Mouse (Mus musculus) Patski (cell line): ENCODE measurements around the gene Asphd2. TPM values are rescaled to one million over a fixed set of nuclear protein-coding genes. Genes with fewer than 3 reads are reported as not detected.

Experiments used
- ATAC-seq: fragments of 100-300 bp; one replicate; pipeline ENCODE4 v1.8.0; 2021
- CTCF ChIA-PET: fragments of 350-600 bp; sonication (Branson Sonifier 250); formaldehyde crosslinking; loops from one replicate; lab custom pipeline; 2022; ENCODE audit warnings: inconsistent platforms; lab: Charles Lee
- POLR2A ChIA-PET: fragments of 350-600 bp; sonication (Branson Sonifier 250); formaldehyde crosslinking; loops from one replicate; lab custom pipeline; 2022; ENCODE audit warnings: antibody characterized with exemption, inconsistent platforms; lab: Charles Lee
- DNase-seq: peaks from one replicate; pipeline ENCODE4 v3.0.0-alpha.2; 2011; ENCODE audit warnings: low read depth, low spot score
- H3K27me3 ChIP-seq: fragments of 371-371 bp; one replicate; pipeline ENCODE4 v1.5.1; 2021
- CTCF ChIP-seq: fragments of 100-300 bp; IDR thresholded peaks from one replicate; pipeline ENCODE4 v1.5.1; 2021
- in situ Hi-C: fragments of 300-500 bp; cut with MboI; formaldehyde crosslinking; loops from 3 replicates; pipeline ENCODE4 v1.11.1; 2018; ENCODE audit warnings: low pct_unique_long_range_greater_than_20kb, mixed read lengths
- polyA plus RNA-seq: library from polyadenylated mRNA; unstranded; gene quantifications from one replicate; pipeline ENCODE4 v1.2.3, GENCODE M21; 2021

Asphd2 gene
- polyA plus RNA-seq, 1 experiment from 2014 or later: 1.8 TPM

DNA sequence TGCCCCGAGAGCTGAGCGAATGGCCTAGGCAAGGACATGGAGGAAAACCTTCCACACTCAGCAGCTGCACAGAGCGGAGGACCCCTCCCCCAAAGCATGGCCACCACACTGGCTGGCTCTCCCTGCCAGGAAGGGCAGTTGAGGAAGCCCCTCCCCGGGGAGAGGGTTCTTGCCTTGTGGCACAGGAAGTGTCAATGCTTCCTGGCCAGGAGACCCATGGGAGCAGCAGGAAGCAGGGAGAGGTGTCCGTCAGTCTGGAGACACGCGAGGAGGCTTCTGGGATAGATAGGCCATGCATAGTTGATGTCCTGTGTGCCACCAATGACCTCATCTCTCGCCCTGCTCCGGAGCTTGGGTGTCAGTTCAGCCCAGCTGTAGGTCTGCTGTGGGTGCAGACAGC, 38.3 kb downstream of the Asphd2 start:
- ChIA-PET POLR2A (no interaction called here), CTCF (no interaction called here)
- no peak for TF ChIP-seq CTCF
- H3K27me3 ChIP-seq: no peaks in the 10 kb centered on the region
- in situ Hi-C loops: no loop called here
- ATAC-seq: no peak
- no peak for DNase-seq

DNA sequence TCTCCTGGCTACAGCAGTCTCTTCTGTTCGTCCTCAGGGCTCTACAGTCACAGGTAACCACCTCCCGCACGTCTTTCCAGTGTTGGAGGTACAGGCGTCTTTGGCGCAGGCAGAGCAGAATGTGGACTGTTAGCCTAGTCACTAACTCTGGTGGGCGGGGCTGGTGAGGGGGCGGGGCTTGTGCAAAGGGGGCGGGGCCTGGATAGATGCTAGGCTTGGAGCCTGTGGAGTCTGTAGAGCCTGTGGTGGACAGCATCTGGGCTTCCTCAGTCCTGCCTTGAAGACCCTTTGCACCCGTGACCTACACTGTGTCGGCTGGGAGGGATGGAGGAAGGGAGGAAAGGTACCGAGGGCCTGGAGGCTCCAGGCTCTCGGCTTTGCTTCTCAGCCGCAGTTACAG, 38.8 kb downstream of the Asphd2 start, which contains the start of gene Gm6583:
Gene Gm6583 (minus strand): TSS at position 124 of the 400 bp plus-strand sequence.
- ATAC-seq (no peak), DNase-seq (no peak)
- no peak for TF ChIP-seq CTCF
- CTCF ChIA-PET: no interaction called here
- in situ Hi-C loops: no loop called here
- POLR2A ChIA-PET: no interaction called here
- H3K27me3 ChIP-seq: no peaks in the 10 kb centered on the region

- ATAC-seq (no peak), DNase-seq (no peak)
- TF ChIP-seq CTCF: no peak
- ChIA-PET CTCF (no interaction called here), POLR2A (no interaction called here)
- no peaks in the 10 kb centered on the region for H3K27me3 ChIP-seq
- in situ Hi-C loops: no loop called here
Measured at GRCm38 (mm10) chr5:112355493-112355892, 39.2 kb downstream of the Asphd2 start.

DNA sequence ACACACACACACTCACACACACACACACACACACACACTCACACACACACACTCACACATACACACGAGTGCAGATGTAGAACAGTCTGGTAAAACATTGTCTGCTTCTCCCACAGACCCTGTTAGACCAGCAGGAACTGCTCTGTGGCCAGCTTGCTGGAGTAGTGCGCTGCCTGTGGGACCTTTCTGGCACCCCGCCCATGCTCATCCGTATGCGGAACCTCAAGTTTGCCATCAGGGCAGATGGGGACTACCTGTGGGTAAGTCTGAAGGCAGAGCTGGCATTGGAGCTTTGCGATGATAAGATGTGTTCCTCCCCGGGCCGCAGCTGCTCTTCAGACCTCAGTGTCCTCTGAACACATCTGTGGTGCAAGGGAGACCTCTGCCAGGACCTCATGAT, 45.5 kb downstream of the Asphd2 start:
- H3K27me3 ChIP-seq: no peaks in the 10 kb centered on the region
- in situ Hi-C loops: no loop called here
- ATAC-seq: no peak
- ChIA-PET CTCF (no interaction called here), POLR2A (no interaction called here)
- DNase-seq: no peak
- TF ChIP-seq CTCF: no peak

- ChIA-PET CTCF (interaction anchor here (0.9 to 2.5 kb wide), 2 partner anchors 11 to 105 kb away, joined by 3 to 6 read pairs; no protein-coding TSS in a partner anchor), POLR2A (no interaction called here)
- DNase-seq: no peak
- in situ Hi-C loops: no loop called here
- no peaks in the 10 kb centered on the region for H3K27me3 ChIP-seq
- TF ChIP-seq CTCF: no peak
- no peak for ATAC-seq
Measured at GRCm38 (mm10) chr5:112346211-112346965, 48.3 kb downstream of the Asphd2 start.

DNA sequence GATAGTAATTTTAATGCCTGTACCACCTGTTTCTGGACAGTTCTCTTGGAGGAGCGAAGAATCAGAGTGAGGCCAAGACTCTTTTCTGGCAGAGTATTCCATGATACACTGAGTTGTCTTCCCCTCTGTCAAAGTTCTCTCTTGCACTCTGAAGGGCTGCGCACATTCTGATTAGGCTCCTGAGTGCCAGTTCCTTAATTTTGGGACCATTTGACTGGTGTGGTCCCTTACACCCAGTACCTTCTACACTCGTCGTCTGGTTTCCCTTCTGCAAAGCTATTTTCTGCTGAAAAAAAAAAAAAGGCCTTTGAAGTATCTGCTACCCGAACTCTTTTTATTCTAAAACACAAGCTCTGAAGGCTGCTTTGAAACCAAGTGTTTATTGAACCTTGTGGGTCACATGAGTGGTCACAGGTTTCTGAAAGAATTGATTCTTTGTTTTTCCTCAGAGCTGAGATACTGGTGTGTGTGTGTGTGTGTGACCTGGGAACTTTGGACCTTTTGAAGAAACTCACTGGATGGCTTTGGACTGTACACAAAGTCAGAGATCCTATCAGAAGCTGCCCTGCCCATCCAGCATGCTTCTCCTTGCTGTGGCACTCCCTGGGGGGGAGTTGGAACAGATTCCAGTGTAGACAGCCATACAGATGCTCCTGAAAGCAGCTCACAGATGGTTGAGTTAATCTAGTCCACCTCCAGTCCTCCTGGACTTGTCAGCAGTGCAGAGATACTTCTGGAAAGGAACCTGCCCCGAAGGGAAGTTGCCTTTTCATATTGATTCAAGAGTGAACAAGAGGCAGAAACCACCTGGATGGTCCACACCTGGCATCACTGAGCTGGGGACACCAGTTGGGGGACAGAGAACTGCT, 50.3 kb downstream of the Asphd2 start:
- no peak for ATAC-seq
- DNase-seq: no peak
- no peak for TF ChIP-seq CTCF
- CTCF ChIA-PET: interaction anchor here (0.8 to 1.4 kb wide), 3 partner anchors 9 to 104 kb away, joined by 3 to 7 read pairs (median 4); no protein-coding TSS in a partner anchor
- POLR2A ChIA-PET: interaction anchor here (0.5 kb wide), 1 partner anchor 69 kb away, joined by 4 read pairs; no protein-coding TSS in a partner anchor
- in situ Hi-C loops: no loop called here
- no peaks in the 10 kb centered on the region for H3K27me3 ChIP-seq

DNA sequence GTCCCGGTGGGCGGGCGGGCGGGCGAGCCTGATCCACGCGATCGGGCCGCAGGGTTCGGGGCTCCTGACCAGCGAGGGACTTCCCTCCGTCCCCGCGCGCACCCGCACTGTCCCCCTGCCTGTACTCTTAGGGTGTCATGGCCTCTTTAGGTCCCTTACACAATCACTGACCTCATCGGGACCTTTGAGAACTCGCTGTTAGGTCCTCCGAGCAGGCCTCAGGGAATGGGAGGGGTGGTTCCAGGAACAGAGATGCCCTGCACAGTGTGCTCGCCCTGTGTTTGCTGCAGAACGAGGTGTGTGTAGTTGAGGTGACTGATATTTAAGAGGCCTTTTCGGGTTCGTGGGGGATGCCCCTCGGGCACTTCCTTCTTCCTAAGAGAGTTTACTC, 51.5 kb downstream of the Asphd2 start:
- ChIA-PET CTCF (interaction anchor here (1.4 kb wide), 1 partner anchor 16 kb away, joined by 5 read pairs; the partner anchor contains the start of gene Tfip11), POLR2A (interaction anchor here (1.0 kb wide), 1 partner anchor 101 kb away, joined by 3 read pairs; no protein-coding TSS in a partner anchor)
- DNase-seq (no peak), ATAC-seq (peak; percentile 63)
- no peak for TF ChIP-seq CTCF
- in situ Hi-C loops: no loop called here
- no peaks in the 10 kb centered on the region for H3K27me3 ChIP-seq

DNA sequence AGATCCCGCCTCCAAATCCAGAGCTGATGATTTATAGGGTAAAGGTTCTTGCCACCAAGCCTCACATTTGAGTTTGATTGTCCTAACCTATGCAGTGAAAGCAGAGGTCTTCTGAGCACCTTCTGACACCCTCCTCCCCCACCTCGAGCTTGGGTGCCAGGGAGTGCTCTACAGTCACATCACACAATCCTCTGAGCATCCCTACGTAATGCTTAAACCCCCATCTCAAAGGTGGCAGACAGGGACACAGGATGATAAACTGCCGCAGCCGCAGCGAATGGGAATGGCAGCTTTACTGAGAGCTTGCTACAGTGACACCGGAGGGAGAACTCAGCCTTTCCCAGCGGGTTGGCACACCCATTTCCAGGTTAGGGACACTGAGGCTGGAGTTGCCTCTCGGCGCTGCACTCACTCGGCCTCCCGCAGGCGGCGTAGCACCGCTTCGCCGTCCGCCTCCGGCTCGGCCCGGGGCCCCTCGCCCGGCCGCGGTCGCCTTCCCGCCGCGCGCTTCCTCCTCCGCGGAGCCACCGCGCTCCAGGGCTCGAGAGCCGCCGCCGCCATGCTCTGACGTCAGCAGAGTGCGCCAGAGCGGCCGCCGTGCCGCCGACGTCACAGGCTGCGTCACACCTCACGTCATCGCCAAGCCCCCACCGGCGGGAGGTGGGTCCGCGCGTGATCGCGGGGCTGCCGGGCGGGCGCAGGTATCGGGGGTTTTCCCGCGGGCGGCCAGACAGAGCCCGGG, 52.0 kb downstream of the Asphd2 start, which contains the start of the genes Srrd and Hps4:
Gene Srrd (minus strand): TSS at position 578 of the 742 bp plus-strand sequence.
Gene Hps4 (plus strand): TSS at position 621 of the 742 bp plus-strand sequence.
- CTCF ChIA-PET: interaction anchor here (0.7 to 1.7 kb wide), 4 partner anchors 16 to 102 kb away, joined by 3 to 6 read pairs (median 4); partner anchors contain the start of gene Tfip11
- no peaks in the 10 kb centered on the region for H3K27me3 ChIP-seq
- in situ Hi-C loops: no loop called here
- TF ChIP-seq CTCF: no peak
- peak; percentile 20 for ATAC-seq
- POLR2A ChIA-PET: interaction anchor here (1.0 to 1.5 kb wide), 3 partner anchors 47 to 102 kb away, joined by 3 read pairs; no protein-coding TSS in a partner anchor
- no peak for DNase-seq

DNA sequence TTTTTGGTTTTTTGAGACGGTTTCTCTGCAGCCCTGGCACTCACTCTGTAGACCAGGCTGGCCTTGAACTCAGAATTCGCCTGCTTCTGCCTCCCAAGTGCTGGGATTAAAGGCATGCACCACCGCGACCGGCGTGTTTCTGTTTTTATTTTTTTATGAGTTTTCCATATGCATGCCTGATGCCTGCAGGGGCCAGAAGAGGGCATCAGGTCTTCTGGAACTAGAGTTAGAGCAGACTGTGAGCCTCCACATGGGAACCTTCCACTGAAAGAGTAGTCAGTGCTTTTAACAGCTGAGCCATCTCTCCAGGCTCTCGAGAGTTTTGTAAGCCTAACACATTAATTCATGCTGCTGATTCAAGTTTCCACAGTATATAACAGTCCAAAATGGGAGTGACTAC, 55.5 kb downstream of the Asphd2 start:
- DNase-seq (no peak), ATAC-seq (no peak)
- in situ Hi-C loops: loop anchor here (5.0 kb wide), 2 partner anchors 88 to 97 kb away; no protein-coding TSS in a partner anchor
- H3K27me3 ChIP-seq: no peaks in the 10 kb centered on the region
- ChIA-PET POLR2A (no interaction called here), CTCF (no interaction called here)
- no peak for TF ChIP-seq CTCF
